Mouse (Mus musculus): ENCODE measurements around the gene Fgf10.

Gene Fgf10

GRCm38 (mm10) chr13:118731850-118732552 is 62.4 kb downstream of the Fgf10 start:
- TF ChIP-seq POU5F1 (IDR thresholded peaks at IDR 0.05; ENCODE audit: borderline replicate concordance, low read length) (no peak), NANOG (IDR thresholded peaks at IDR 0.05; ENCODE audit: borderline replicate concordance, low read length) (no peak), CTCF (conservative IDR thresholded peaks at IDR 0.05; ENCODE audit: low read length) (no peak)
- no peak overlapping the region for H3K4me3 ChIP-seq (replicated peaks; ENCODE audit: low read length)
- peaks cover 4% of the 10 kb centered on the region for H3K4me1 ChIP-seq (replicated peaks; ENCODE audit: low read depth, low read length)
- H3K27me3 ChIP-seq (ENCODE audit: insufficient read depth, low read length) = no peaks in the 10 kb centered on the region
- H3K36me3 ChIP-seq (ENCODE audit: insufficient read depth, low read length) = no peaks in the 10 kb centered on the region
- H3K9me3 ChIP-seq (ENCODE audit: low read length) = no peaks in the 10 kb centered on the region

- Histone ChIP-seq H3K4me3 (replicated peaks; ENCODE audit: low read length) (no peak overlapping the region), H3K9me3 (ENCODE audit: low read length) (no peaks in the 10 kb centered on the region), H3K27me3 (ENCODE audit: insufficient read depth, low read length) (no peaks in the 10 kb centered on the region), H3K4me1 (replicated peaks; ENCODE audit: low read depth, low read length) (no peaks in the 10 kb centered on the region), H3K36me3 (ENCODE audit: insufficient read depth, low read length) (no peaks in the 10 kb centered on the region)
- TF ChIP-seq NANOG (IDR thresholded peaks at IDR 0.05; ENCODE audit: borderline replicate concordance, low read length) = no peak
- no peak for TF ChIP-seq CTCF (conservative IDR thresholded peaks at IDR 0.05; ENCODE audit: low read length)
- TF ChIP-seq POU5F1 (IDR thresholded peaks at IDR 0.05; ENCODE audit: borderline replicate concordance, low read length) = no peak
These were observed 70.3 kb downstream of the Fgf10 start for GRCm38 (mm10) chr13:118739854-118740411.

- H3K27me3 ChIP-seq (ENCODE audit: insufficient read depth, low read length) = no peaks in the 10 kb centered on the region
- H3K36me3 ChIP-seq (ENCODE audit: insufficient read depth, low read length) = no peaks in the 10 kb centered on the region
- no peaks in the 10 kb centered on the region for H3K9me3 ChIP-seq (ENCODE audit: low read length)
- TF ChIP-seq POU5F1 (IDR thresholded peaks at IDR 0.05; ENCODE audit: borderline replicate concordance, low read length) (no peak), CTCF (conservative IDR thresholded peaks at IDR 0.05; ENCODE audit: low read length) (no peak), NANOG (IDR thresholded peaks at IDR 0.05; ENCODE audit: borderline replicate concordance, low read length) (no peak)
- no peaks in the 10 kb centered on the region for H3K4me1 ChIP-seq (replicated peaks; ENCODE audit: low read depth, low read length)
- no peak overlapping the region for H3K4me3 ChIP-seq (replicated peaks; ENCODE audit: low read length)
These were observed 73.2 kb downstream of the Fgf10 start for GRCm38 (mm10) chr13:118742788-118743187.

- Histone ChIP-seq H3K27me3 (ENCODE audit: insufficient read depth, low read length) (no peaks in the 10 kb centered on the region), H3K36me3 (ENCODE audit: insufficient read depth, low read length) (no peaks in the 10 kb centered on the region), H3K9me3 (ENCODE audit: low read length) (no peaks in the 10 kb centered on the region), H3K4me1 (replicated peaks; ENCODE audit: low read depth, low read length) (no peaks in the 10 kb centered on the region), H3K4me3 (replicated peaks; ENCODE audit: low read length) (no peak overlapping the region)
- TF ChIP-seq NANOG (IDR thresholded peaks at IDR 0.05; ENCODE audit: borderline replicate concordance, low read length) (no peak), POU5F1 (IDR thresholded peaks at IDR 0.05; ENCODE audit: borderline replicate concordance, low read length) (no peak), CTCF (conservative IDR thresholded peaks at IDR 0.05; ENCODE audit: low read length) (no peak)
These were observed 75.2 kb downstream of the Fgf10 start for GRCm38 (mm10) chr13:118744806-118745205.

- no peaks in the 10 kb centered on the region for H3K27me3 ChIP-seq (ENCODE audit: insufficient read depth, low read length)
- no peaks in the 10 kb centered on the region for H3K36me3 ChIP-seq (ENCODE audit: insufficient read depth, low read length)
- TF ChIP-seq NANOG (IDR thresholded peaks at IDR 0.05; ENCODE audit: borderline replicate concordance, low read length) = no peak
- TF ChIP-seq CTCF (conservative IDR thresholded peaks at IDR 0.05; ENCODE audit: low read length) = no peak
- no peak for TF ChIP-seq POU5F1 (IDR thresholded peaks at IDR 0.05; ENCODE audit: borderline replicate concordance, low read length)
These were observed 76.8 kb downstream of the Fgf10 start for GRCm38 (mm10) chr13:118746427-118746826.

GRCm38 (mm10) chr13:118754024-118754423 is 84.4 kb downstream of the Fgf10 start:
- no peaks in the 10 kb centered on the region for H3K4me1 ChIP-seq (replicated peaks; ENCODE audit: low read depth, low read length)
- TF ChIP-seq CTCF (conservative IDR thresholded peaks at IDR 0.05; ENCODE audit: low read length) (no peak), NANOG (IDR thresholded peaks at IDR 0.05; ENCODE audit: borderline replicate concordance, low read length) (no peak), POU5F1 (IDR thresholded peaks at IDR 0.05; ENCODE audit: borderline replicate concordance, low read length) (no peak)
- no peak overlapping the region for H3K4me3 ChIP-seq (replicated peaks; ENCODE audit: low read length)
- H3K27me3 ChIP-seq (ENCODE audit: insufficient read depth, low read length) = no peaks in the 10 kb centered on the region
- H3K9me3 ChIP-seq (ENCODE audit: low read length) = no peaks in the 10 kb centered on the region
- no peaks in the 10 kb centered on the region for H3K36me3 ChIP-seq (ENCODE audit: insufficient read depth, low read length)

More at GRCm38 (mm10) chr13:118746427-118746826, 76.8 kb downstream of the Fgf10 start:
- no peaks in the 10 kb centered on the region for H3K9me3 ChIP-seq (ENCODE audit: low read length)
- H3K4me3 ChIP-seq (replicated peaks; ENCODE audit: low read length) = no peak overlapping the region
- H3K4me1 ChIP-seq (replicated peaks; ENCODE audit: low read depth, low read length) = no peaks in the 10 kb centered on the region

GRCm38 (mm10) chr13:118759021-118759420 is 89.4 kb downstream of the Fgf10 start:
- no peaks in the 10 kb centered on the region for H3K27me3 ChIP-seq (ENCODE audit: insufficient read depth, low read length)
- no peak for TF ChIP-seq CTCF (conservative IDR thresholded peaks at IDR 0.05; ENCODE audit: low read length)
- no peak for TF ChIP-seq NANOG (IDR thresholded peaks at IDR 0.05; ENCODE audit: borderline replicate concordance, low read length)
- TF ChIP-seq POU5F1 (IDR thresholded peaks at IDR 0.05; ENCODE audit: borderline replicate concordance, low read length) = no peak
- no peak overlapping the region for H3K4me3 ChIP-seq (replicated peaks; ENCODE audit: low read length)
- no peaks in the 10 kb centered on the region for H3K4me1 ChIP-seq (replicated peaks; ENCODE audit: low read depth, low read length)
- no peaks in the 10 kb centered on the region for H3K36me3 ChIP-seq (ENCODE audit: insufficient read depth, low read length)
- H3K9me3 ChIP-seq (ENCODE audit: low read length) = no peaks in the 10 kb centered on the region

GRCm38 (mm10) chr13:118762982-118763381 is 93.4 kb downstream of the Fgf10 start:
- no peak overlapping the region for H3K4me3 ChIP-seq (replicated peaks; ENCODE audit: low read length)
- no peaks in the 10 kb centered on the region for H3K4me1 ChIP-seq (replicated peaks; ENCODE audit: low read depth, low read length)
- no peaks in the 10 kb centered on the region for H3K36me3 ChIP-seq (ENCODE audit: insufficient read depth, low read length)
- H3K9me3 ChIP-seq (ENCODE audit: low read length) = no peaks in the 10 kb centered on the region
- no peaks in the 10 kb centered on the region for H3K27me3 ChIP-seq (ENCODE audit: insufficient read depth, low read length)
- TF ChIP-seq POU5F1 (IDR thresholded peaks at IDR 0.05; ENCODE audit: borderline replicate concordance, low read length) (no peak), CTCF (conservative IDR thresholded peaks at IDR 0.05; ENCODE audit: low read length) (peak; percentile 50), NANOG (IDR thresholded peaks at IDR 0.05; ENCODE audit: borderline replicate concordance, low read length) (no peak)

All from E14TG2a.4 (cell line).